Mouse (Mus musculus) ES-E14 (cell line): ENCODE data around the gene Fbn1. TPM values are rescaled to one million over a fixed set of nuclear protein-coding genes. Genes with fewer than 3 reads are reported as not detected.

Experiments
- DNase-seq: peaks from one replicate; pipeline ENCODE4 v3.0.0-alpha.2; 2013; ENCODE audit warnings: low read depth, low spot score
- H3K27ac ChIP-seq: 2 replicates; pipeline ENCODE4 v1.5.1; 2012; ENCODE audit warnings: low read depth, mild to moderate bottlenecking, low read length, moderate library complexity, mixed read lengths; ENCODE audit not compliant: poor library complexity, insufficient read depth, severe bottlenecking
- H3K36me3 ChIP-seq: 2 replicates; pipeline ENCODE4 v1.6.1; 2012; ENCODE audit warnings: mild to moderate bottlenecking, low read length, moderate library complexity, mixed read lengths; ENCODE audit not compliant: control insufficient read depth, poor library complexity, insufficient read depth, severe bottlenecking
- H3K4me1 ChIP-seq, 2 experiments: fragments of 150-350 bp in 1 of 2; sonication (generic) in 1 of 2; 2 replicates each; pipeline ENCODE4 v1.6.1; 2012; ENCODE audit warnings: low read length in 2 of 2, mild to moderate bottlenecking in 1 of 2, mixed read lengths in 1 of 2; ENCODE audit not compliant: control insufficient read depth in 2 of 2, insufficient read depth in 2 of 2, poor library complexity in 1 of 2
- H3K4me3 ChIP-seq, 2 experiments: fragments of 150-350 bp in 1 of 2; sonication (generic) in 1 of 2; 2 replicates each; pipeline ENCODE4 v1.5.1; 2012; ENCODE audit warnings: low read length in 2 of 2, low read depth in 1 of 2, mild to moderate bottlenecking in 1 of 2, mixed read lengths in 1 of 2; ENCODE audit not compliant: insufficient read depth in 1 of 2, poor library complexity in 1 of 2, severe bottlenecking in 1 of 2
- H3K9ac ChIP-seq: 2 replicates; pipeline ENCODE4 v1.6.1; 2012; ENCODE audit warnings: low read depth, mild to moderate bottlenecking, low read length, mixed read lengths; ENCODE audit not compliant: poor library complexity, insufficient read depth, severe bottlenecking
- H3K9me3 ChIP-seq: fragments of 150-350 bp; sonication (generic); 2 replicates; pipeline ENCODE4 v1.6.1; 2012; ENCODE audit warnings: low read depth, mild to moderate bottlenecking, low read length; ENCODE audit not compliant: control insufficient read depth, insufficient read depth
- CHD2 ChIP-seq: IDR thresholded peaks from 2 replicates; pipeline ENCODE4 v1.6.1; 2014; ENCODE audit warnings: mild to moderate bottlenecking, low read depth, low read length, inconsistent platforms
- HCFC1 ChIP-seq: IDR thresholded peaks from 2 replicates; pipeline ENCODE4 v1.6.1; 2012; ENCODE audit warnings: low read length, inconsistent platforms, borderline replicate concordance; ENCODE audit not compliant: insufficient read depth
- MAFK ChIP-seq: IDR thresholded peaks from 2 replicates; pipeline ENCODE4 v1.6.1; 2014; ENCODE audit warnings: mild to moderate bottlenecking, low read depth, low read length, inconsistent platforms; ENCODE audit not compliant: insufficient read depth
- ZC3H11A ChIP-seq: IDR thresholded peaks from 2 replicates; pipeline ENCODE4 v1.6.1; 2012; ENCODE audit warnings: low read depth, mild to moderate bottlenecking, inconsistent platforms, low read length, borderline replicate concordance
- ZNF384 ChIP-seq: IDR thresholded peaks from 2 replicates; pipeline ENCODE4 v1.6.1; 2012; ENCODE audit warnings: low read depth, low read length, inconsistent platforms
- in situ Hi-C, 2 experiments: fragments of 600-800 bp; cut with MboI; formaldehyde crosslinking; loops; one replicate each; pipeline ENCODE4 v1.15.1; 2025; ENCODE audit warnings: low sequenced_read_pairs in 2 of 2, inconsistent platforms in 1 of 2; ENCODE audit not compliant: unreplicated experiment in 2 of 2
- total RNA-seq: library from RNA; depleted of rRNA; stranded (reverse); fragments of 300-350 nt; gene quantifications from 2 replicates; pipeline ENCODE4 v1.2.3, GENCODE M21; 2012

Gene Fbn1
- total RNA-seq, 1 experiment, result 9.6 TPM

- H3K4me3 ChIP-seq, result no peak overlapping the region
- in situ Hi-C loops, result no loop called here
These were observed 17.7 kb upstream of the Fbn1 start for GRCm38 (mm10) chr2:125525484-125525883.

GRCm38 (mm10) chr2:125516594-125516993 lies 8.8 kb upstream of the Fbn1 start:
- no peak overlapping the region for H3K9ac ChIP-seq
- no peaks in the 10 kb centered on the region for H3K9me3 ChIP-seq
- H3K36me3 ChIP-seq, result no peaks in the 10 kb centered on the region
- in situ Hi-C loops, result no loop called here
- TF ChIP-seq ZC3H11A, result no peak
- no peak for DNase-seq
- H3K27ac ChIP-seq, result no peak overlapping the region
- no peaks in the 10 kb centered on the region for H3K4me1 ChIP-seq
- no peak overlapping the region for H3K4me3 ChIP-seq

More at GRCm38 (mm10) chr2:125525484-125525883, 17.7 kb upstream of the Fbn1 start:
- Histone ChIP-seq H3K9ac (no peak overlapping the region), H3K9me3 (no peaks in the 10 kb centered on the region), H3K4me1 (no peaks in the 10 kb centered on the region), H3K36me3 (no peaks in the 10 kb centered on the region), H3K27ac (no peak overlapping the region)
- TF ChIP-seq CHD2 (no peak), MAFK (peak; percentile 54)
- DNase-seq, result no peak

GRCm38 (mm10) chr2:125515291-125516057 lies 7.7 kb upstream of the Fbn1 start:
- no peak overlapping the region for H3K9ac ChIP-seq
- no peaks in the 10 kb centered on the region for H3K9me3 ChIP-seq
- TF ChIP-seq HCFC1 (no peak), CHD2 (no peak), ZC3H11A (no peak), ZNF384 (no peak), MAFK (no peak)
- H3K27ac ChIP-seq, result no peak overlapping the region
- H3K4me3 ChIP-seq, result no peak overlapping the region
- H3K36me3 ChIP-seq, result no peaks in the 10 kb centered on the region
- no peak for DNase-seq
- in situ Hi-C loops, result no loop called here
- no peaks in the 10 kb centered on the region for H3K4me1 ChIP-seq

DNA sequence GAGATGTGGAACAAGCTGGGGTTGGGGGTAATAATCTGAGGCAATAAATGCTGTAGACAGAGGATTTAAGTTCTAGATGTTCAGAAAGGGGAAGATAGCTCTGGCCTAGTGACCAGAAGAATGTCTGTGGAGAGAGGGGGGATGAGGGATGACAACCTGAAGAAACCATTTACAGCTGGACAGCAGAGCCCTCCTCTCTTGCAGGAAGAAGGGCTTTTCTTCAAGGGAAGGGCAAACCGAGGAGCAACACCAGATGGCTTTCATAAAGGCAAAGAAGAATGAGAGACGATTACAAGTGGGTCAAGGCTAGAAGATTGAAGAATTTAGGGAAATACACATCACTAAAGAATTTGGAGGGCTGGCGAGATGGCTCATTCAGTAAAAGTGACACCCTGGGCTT lies 6.6 kb upstream of the Fbn1 start:
- in situ Hi-C loops, result no loop called here
- no peak for DNase-seq
- TF ChIP-seq HCFC1, result no peak
- TF ChIP-seq CHD2, result no peak
- no peak for TF ChIP-seq ZNF384
- TF ChIP-seq ZC3H11A, result no peak
- TF ChIP-seq MAFK, result no peak
- no peak overlapping the region for H3K9ac ChIP-seq
- H3K9me3 ChIP-seq, result no peaks in the 10 kb centered on the region
- H3K4me1 ChIP-seq, result no peaks in the 10 kb centered on the region
- no peaks in the 10 kb centered on the region for H3K36me3 ChIP-seq
- H3K27ac ChIP-seq, result no peak overlapping the region
- no peak overlapping the region for H3K4me3 ChIP-seq

DNA sequence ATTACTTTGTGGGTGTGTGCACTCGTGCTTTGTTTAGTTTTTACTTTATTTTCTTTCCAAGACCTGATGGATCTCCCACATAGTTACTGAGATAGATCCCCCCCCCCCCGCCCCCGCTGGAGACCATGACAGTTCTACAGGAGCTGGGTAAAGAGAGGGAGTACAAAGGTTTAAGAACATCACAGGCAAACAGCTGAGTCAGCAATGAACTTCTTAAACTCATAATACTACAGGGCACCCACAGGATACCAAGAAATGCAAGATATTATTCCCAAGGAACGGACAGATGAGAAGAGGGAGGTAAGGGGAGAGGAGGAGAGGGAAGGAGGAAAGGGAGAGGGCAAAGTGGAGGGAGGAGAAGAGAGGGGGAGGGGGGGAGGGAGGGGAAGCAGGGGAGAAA lies 4.8 kb upstream of the Fbn1 start:
- TF ChIP-seq HCFC1, result no peak
- peak; percentile 67 for TF ChIP-seq MAFK
- no peak overlapping the region for H3K9ac ChIP-seq
- H3K4me1 ChIP-seq, result no peaks in the 10 kb centered on the region
- no peak overlapping the region for H3K27ac ChIP-seq
- DNase-seq, result no peak
- H3K36me3 ChIP-seq, result no peaks in the 10 kb centered on the region
- no peaks in the 10 kb centered on the region for H3K9me3 ChIP-seq
- no peak overlapping the region for H3K4me3 ChIP-seq
- in situ Hi-C loops, result no loop called here
